Mouse (Mus musculus): ENCODE results near the gene Stk32c.

- no peak for TF ChIP-seq CTCF (IDR thresholded peaks at IDR 0.05; ENCODE audit: low read depth)
- TF ChIP-seq EP300 (optimal IDR thresholded peaks at IDR 0.05), result no peak
These were observed 9.2 kb upstream of the Stk32c start for GRCm38 (mm10) chr7:139222341-139222740.
